Mouse (Mus musculus) naive thymus-derived CD4-positive, alpha-beta T cell, adult 2 months (primary cell): ENCODE measurements around the gene Cep290.

Source experiments
- DNase-seq: peaks from one replicate; pipeline ENCODE4 v3.0.0-alpha.2; 2011; ENCODE audit warnings: low read depth

The Cep290 gene

GRCm38 (mm10) chr10:100590323-100590722 lies 103.0 kb downstream of the Cep290 start, which contains the start of the genes 4930430F08Rik and 1700017N19Rik:
Gene 4930430F08Rik, minus strand, starts transcription at chr10:100590423.
Gene 1700017N19Rik, plus strand, starts transcription at chr10:100590484.
- DNase-seq: no peak

GRCm38 (mm10) chr10:100598339-100598738 lies 111.0 kb downstream of the Cep290 start:
- no peak for DNase-seq

- no peak for DNase-seq
Measured at GRCm38 (mm10) chr10:100603511-100603910, 116.2 kb downstream of the Cep290 start.

- DNase-seq: no peak
Measured at GRCm38 (mm10) chr10:100604254-100604653, 116.9 kb downstream of the Cep290 start.

- DNase-seq: no peak
Measured at GRCm38 (mm10) chr10:100617233-100617903, 130.0 kb downstream of the Cep290 start.

- DNase-seq: no peak
Measured at GRCm38 (mm10) chr10:100619474-100619873, 132.1 kb downstream of the Cep290 start.

- no peak for DNase-seq
Measured at GRCm38 (mm10) chr10:100620040-100620439, 132.7 kb downstream of the Cep290 start.

GRCm38 (mm10) chr10:100622494-100622893 lies 135.1 kb downstream of the Cep290 start:
- no peak for DNase-seq
